Mouse (Mus musculus): ENCODE data around the gene Abcd1.
A peak's percentile ranks its signal among the peaks of the same experiment; 100 is the strongest.

Gene Abcd1

DNA sequence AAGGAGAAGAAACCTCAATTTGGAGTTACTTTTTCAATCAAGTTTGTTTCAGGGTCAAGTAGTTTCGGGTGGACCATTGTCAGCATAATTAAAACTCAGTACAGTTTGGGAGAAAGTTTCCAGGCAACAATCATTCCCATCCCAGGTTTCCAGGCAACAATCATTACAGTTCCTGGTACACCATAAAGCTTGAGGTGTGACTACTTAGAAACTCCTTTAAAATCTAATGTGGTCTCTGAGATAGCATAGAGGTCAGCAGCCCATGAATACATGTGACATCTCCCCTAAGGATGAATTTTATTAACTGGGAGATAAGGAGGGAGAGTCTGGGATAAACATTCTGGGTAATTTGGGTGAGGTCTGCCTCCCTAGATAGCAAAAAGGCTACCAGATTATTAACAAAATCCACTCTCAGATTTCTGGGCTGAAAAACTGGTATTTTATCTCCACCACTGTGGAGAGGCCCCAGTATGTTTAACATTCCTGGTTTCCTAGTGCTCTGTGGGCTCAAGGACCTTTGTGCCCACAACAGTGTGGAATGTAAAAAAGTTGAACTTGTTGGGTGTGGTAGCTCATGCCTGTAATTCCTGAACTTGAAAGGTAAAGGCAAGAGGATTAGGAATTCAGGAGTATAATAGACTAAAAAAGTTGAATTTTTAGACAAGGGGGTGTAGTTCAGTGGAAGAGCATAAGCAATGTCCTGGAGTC, 28.5 kb downstream of the Abcd1 start:
- DNase-seq (ENCODE audit: low spot score), result no peak

- no peak for DNase-seq (ENCODE audit: low spot score)
Observed at GRCm38 (mm10) chrX:73748977-73749376, 32.6 kb downstream of the Abcd1 start.

DNA sequence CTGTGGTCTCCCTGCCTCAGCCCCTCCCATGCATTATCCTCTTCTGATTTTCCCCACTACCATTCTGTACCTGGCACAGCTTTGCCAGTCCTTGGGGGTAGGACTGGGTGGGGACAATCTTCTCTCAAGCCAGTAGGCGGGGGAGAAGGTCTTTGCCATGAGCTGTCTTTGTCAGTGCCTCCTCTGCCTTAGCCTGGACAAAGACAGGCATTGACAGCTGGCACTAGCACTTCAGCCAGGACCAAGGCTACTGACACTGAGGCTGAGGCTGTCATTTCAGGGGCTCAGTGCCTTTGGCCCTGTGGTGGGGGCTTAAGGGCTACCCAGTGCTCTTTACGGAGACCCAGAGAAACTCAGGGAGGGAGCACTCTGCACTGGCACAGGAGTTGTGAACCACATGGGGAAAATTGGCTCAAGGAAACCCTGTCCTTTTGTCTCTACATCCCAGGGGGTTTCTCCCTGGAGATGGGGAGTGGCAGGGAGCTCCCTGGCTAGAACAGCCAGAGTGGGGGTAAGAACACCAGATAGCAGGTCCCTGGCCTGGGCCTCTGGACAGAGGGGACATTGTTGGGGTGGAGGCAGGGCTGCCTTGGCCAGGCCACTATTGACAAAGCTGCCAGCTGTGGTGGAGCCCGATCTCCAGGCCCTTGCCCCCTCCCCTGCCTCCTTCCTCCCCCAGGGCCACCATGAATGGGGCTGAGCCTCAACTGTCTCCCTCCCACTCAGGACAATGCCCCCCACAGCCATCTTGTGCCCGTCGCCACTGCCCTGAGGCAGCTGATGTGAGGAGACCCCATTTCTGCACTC, 40.1 kb downstream of the Abcd1 start, which contains the start of gene Plxnb3:
TSS of gene Plxnb3 (plus strand) at position 757 of the 807 bp plus-strand sequence.
- no peak for DNase-seq (ENCODE audit: low spot score)

- no peak for DNase-seq (ENCODE audit: low spot score)
Observed at GRCm38 (mm10) chrX:73758611-73759290, 42.4 kb downstream of the Abcd1 start.

GRCm38 (mm10) chrX:73765311-73765710, 48.9 kb downstream of the Abcd1 start:
- no peak for DNase-seq (ENCODE audit: low spot score)

- DNase-seq (ENCODE audit: low spot score), result no peak
Observed at GRCm38 (mm10) chrX:73767267-73767666, 50.9 kb downstream of the Abcd1 start.

DNA sequence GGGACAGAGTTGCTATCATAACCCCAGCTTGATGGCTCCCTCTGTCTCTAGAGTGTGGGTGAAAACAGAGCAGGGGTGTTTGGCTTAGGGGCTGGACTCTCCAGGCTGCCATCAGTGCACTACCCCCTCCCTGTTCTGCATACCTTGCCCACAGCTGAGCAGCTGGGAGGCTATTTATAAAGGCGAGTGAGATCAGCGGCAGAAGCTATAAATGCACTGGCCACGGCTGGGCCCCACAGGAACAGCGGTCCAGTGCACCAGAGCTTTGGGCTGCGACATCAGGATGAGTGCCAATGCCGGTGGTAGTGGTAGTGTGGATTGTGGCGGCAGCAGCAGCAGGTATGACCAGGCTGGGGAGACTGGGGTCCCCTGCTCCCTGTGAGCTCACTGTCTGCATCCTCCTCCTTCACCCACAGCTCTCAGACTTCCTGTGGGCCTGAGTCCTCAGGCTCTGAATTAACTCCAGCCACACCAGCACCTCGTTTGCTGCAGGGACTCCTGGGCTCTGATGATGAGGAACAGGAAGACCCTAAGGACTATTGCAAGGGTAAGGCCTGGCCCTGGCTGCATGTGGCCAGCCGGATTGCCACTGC, 57.9 kb downstream of the Abcd1 start, which contains the start of gene Srpk3:
TSS of gene Srpk3 (plus strand) at position 238 of the 593 bp plus-strand sequence.
- DNase-seq (ENCODE audit: low spot score), result no peak

- DNase-seq (ENCODE audit: low spot score), result no peak
Observed at GRCm38 (mm10) chrX:73774802-73775483, 58.5 kb downstream of the Abcd1 start.

GRCm38 (mm10) chrX:73782227-73782626, 65.8 kb downstream of the Abcd1 start:
- no peak for DNase-seq (ENCODE audit: low spot score)

GRCm38 (mm10) chrX:73785666-73786065, 69.3 kb downstream of the Abcd1 start:
- DNase-seq (ENCODE audit: low spot score), result no peak

- DNase-seq (ENCODE audit: low spot score), result peak; percentile 86
Observed at GRCm38 (mm10) chrX:73786364-73787224, 70.2 kb downstream of the Abcd1 start, which contains the start of the genes Idh3g and Ssr4. Gene Idh3g (minus strand): TSS chrX:73786897. Gene Ssr4 (plus strand): TSS chrX:73787028.

DNA sequence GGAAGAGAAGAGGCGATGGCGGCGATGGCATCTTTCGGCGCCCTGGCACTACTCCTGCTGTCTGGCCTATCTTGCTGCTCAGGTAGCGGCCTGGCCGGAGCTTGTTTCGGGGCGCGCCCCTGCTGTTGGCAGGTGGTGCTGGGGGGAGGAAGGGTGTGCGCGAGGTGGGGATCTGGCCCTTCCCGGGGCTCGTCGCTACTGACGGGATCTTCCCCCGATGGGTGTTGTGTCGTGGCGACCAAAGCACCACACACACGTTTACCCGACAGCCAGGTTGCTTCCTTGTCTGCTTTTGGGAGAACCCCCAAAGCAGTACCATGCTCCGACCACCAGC, 70.8 kb downstream of the Abcd1 start:
- no peak for DNase-seq (ENCODE audit: low spot score)

Measured in urinary bladder, postnatal 25 days (tissue).